Mouse (Mus musculus) spleen, adult 2 months (tissue): ENCODE results near the gene Hecw2.

ENCODE experiments used
- CTCF ChIP-seq: fragments of 200-500 bp; IDR thresholded peaks from 2 replicates; pipeline ENCODE4 v1.5.1; 2011; ENCODE audit warnings: mild to moderate bottlenecking, inconsistent platforms; ENCODE audit not compliant: insufficient read depth, insufficient read length, insufficient replicate concordance; ENCODE audit errors: extremely low read depth
- POLR2A ChIP-seq: fragments of 200-500 bp; IDR thresholded peaks from 2 replicates; pipeline ENCODE4 v1.6.1; 2011; ENCODE audit warnings: low read depth, low read length, inconsistent platforms

DNA sequence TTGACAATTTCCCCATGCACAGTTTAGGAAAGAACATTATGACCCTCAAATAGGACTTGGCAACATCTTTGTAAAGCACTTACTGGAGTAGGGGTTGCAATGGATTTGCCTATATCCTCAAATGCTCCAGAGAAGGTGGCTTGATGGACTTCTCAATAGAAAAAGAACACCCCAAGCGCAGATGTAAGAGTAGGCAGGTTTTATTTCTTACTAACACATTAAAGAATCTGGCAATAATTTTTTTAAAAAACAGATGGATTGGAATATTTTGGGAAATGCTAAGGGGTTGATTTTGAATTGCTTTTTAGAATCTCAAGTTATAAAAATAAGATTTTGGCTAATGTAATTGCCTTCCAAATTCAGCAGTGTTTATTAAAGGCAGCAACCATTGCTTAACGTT, 133.9 kb downstream of the Hecw2 start:
- TF ChIP-seq CTCF (no peak), POLR2A (no peak)
